Mouse (Mus musculus) heart, postnatal 4 days (tissue): Measurements from ENCODE around the gene Cct2. TPM values are rescaled to one million over a fixed set of nuclear protein-coding genes. Genes with fewer than 3 reads are reported as not detected.

ENCODE experiments used
- total RNA-seq, 2 experiments: library from RNA; stranded (reverse); gene quantifications; 2 replicates each; pipeline ENCODE4 v1.2.3; 2021

Gene Cct2
- total RNA-seq, 2 experiments from 2014 or later: 188 to 195 TPM

Other genes with a start within 250 kb of the Cct2 start
- under 1 TPM; 0.32 to 0.41 TPM for gene Myrfl, start 166.9 kb downstream of the Cct2 start, total RNA-seq
- gene Rab3ip, start 113.0 kb downstream of the Cct2 start, total RNA-seq: 10 to 100 TPM; 87.7 to 90.2 TPM
- gene Gm10271, start 91.2 kb downstream of the Cct2 start, total RNA-seq: not detected
- gene Best3, start 77.5 kb downstream of the Cct2 start, total RNA-seq: 1 to 10 TPM; 1.2 to 1.7 TPM
- 100 to 1,000 TPM; 102 to 106 TPM for gene Lrrc10, start 18.5 kb downstream of the Cct2 start, total RNA-seq
- gene Frs2, start 84.7 kb upstream of the Cct2 start, total RNA-seq: 10 to 100 TPM; 23.5 to 25.6 TPM
- 10 to 100 TPM; 38.9 to 41.0 TPM for gene Yeats4, start 160.7 kb upstream of the Cct2 start, total RNA-seq
- not detected for gene 9530003J23Rik, start 174.9 kb upstream of the Cct2 start, total RNA-seq
- 10 to 100 TPM; 23.5 to 24.2 TPM for gene Lyz2, start 218.5 kb upstream of the Cct2 start, total RNA-seq
- gene Lyz1, start 229.1 kb upstream of the Cct2 start, total RNA-seq: 1 to 10 TPM; 1.8 to 2.2 TPM